Mouse (Mus musculus) kidney, embryonic 15.5 days (tissue): ENCODE data around the gene Ttll10. TPM values are rescaled to one million over a fixed set of nuclear protein-coding genes. Genes with fewer than 3 reads are reported as not detected.

ENCODE experiments used
- ATAC-seq: fragments of 200-750 bp; cut with Nextera tagmentation; replicated peaks from 2 replicates; pipeline ENCODE4 v1.8.0; 2017; ENCODE audit warnings: moderate TSS enrichment; ENCODE audit not compliant: low FRiP score
- H3K27ac ChIP-seq: fragments of 300-500 bp; sonication (generic); 2 replicates; pipeline ENCODE4 v1.5.1; 2015; ENCODE audit warnings: mild to moderate bottlenecking, inconsistent platforms
- H3K27me3 ChIP-seq: fragments of 300-500 bp; sonication (generic); 2 replicates; pipeline ENCODE4 v1.6.1; 2015; ENCODE audit warnings: inconsistent platforms
- H3K36me3 ChIP-seq: fragments of 300-500 bp; sonication (generic); 2 replicates; pipeline ENCODE4 v1.6.1; 2015; ENCODE audit warnings: inconsistent platforms
- H3K4me1 ChIP-seq: fragments of 300-500 bp; sonication (generic); 2 replicates; pipeline ENCODE4 v1.6.1; 2015; ENCODE audit warnings: inconsistent platforms
- H3K4me2 ChIP-seq: fragments of 300-500 bp; sonication (generic); 2 replicates; pipeline ENCODE4 v1.6.1; 2015; ENCODE audit warnings: moderate library complexity, mild to moderate bottlenecking, inconsistent platforms
- H3K4me3 ChIP-seq: fragments of 300-500 bp; sonication (generic); replicated peaks from 2 replicates; pipeline ENCODE4 v1.5.1; 2015; ENCODE audit warnings: mild to moderate bottlenecking, inconsistent platforms
- H3K9ac ChIP-seq: fragments of 300-500 bp; sonication (generic); 2 replicates; pipeline ENCODE4 v1.6.1; 2015; ENCODE audit warnings: mild to moderate bottlenecking, inconsistent platforms
- H3K9me3 ChIP-seq: fragments of 300-500 bp; sonication (generic); replicated peaks from 2 replicates; pipeline ENCODE4 v1.6.1; 2016; ENCODE audit warnings: inconsistent platforms
- WGBS: fragments of 180-500 bp; shearing (Covaris S2); methylation state at CpG from one replicate; pipeline ENCODE4 v1.1.7; 2015; ENCODE audit warnings: mixed read lengths; 5-methylcytosine and 5-hydroxymethylcytosine counted together
- polyA plus RNA-seq: library from polyadenylated mRNA; unstranded; fragments of >200 nt; fragmentation: Nextera tagmentation; extraction: Ambion mirVana; gene quantifications from 2 replicates; pipeline ENCODE4 v1.2.1, GENCODE M21; 2015

Gene Ttll10
- polyA plus RNA-seq, 1 experiment from 2014 or later: 7.8 TPM

GRCm38 (mm10) chr4:156063861-156064509 is 4.8 kb upstream of the Ttll10 start:
- ATAC-seq: no peak
- Histone ChIP-seq H3K9me3 (no peaks in the 10 kb centered on the region), H3K27me3 (no peaks in the 10 kb centered on the region), H3K27ac (peak overlapping the region; percentile 68), H3K4me3 (no peak overlapping the region), H3K9ac (0 out of 2 replicates have a peak overlapping the region, but pooled peaks have one; percentile 11), H3K36me3 (no peaks in the 10 kb centered on the region), H3K4me2 (no peak overlapping the region), H3K4me1 (peaks cover 27% of the 10 kb centered on the region)
- WGBS: 17% methylated on average over 4 of the region's 4 CpGs

- no peaks in the 10 kb centered on the region for H3K36me3 ChIP-seq
- peak overlapping the region; percentile 50 for H3K4me2 ChIP-seq
- ATAC-seq: peak; percentile 96
- peak overlapping the region; percentile 50 for H3K9ac ChIP-seq
- peak overlapping the region; percentile 37 for H3K4me3 ChIP-seq
- WGBS: 16% methylated on average over 10 of the region's 10 CpGs
- peak overlapping the region; percentile 93 for H3K27ac ChIP-seq
- H3K4me1 ChIP-seq: peaks cover 32% of the 10 kb centered on the region
- no peaks in the 10 kb centered on the region for H3K27me3 ChIP-seq
- no peaks in the 10 kb centered on the region for H3K9me3 ChIP-seq
Measured at GRCm38 (mm10) chr4:156059713-156060112, 499 bp upstream of the Ttll10 start.

GRCm38 (mm10) chr4:156058826-156059225 is 388 bp downstream of the Ttll10 start:
- Histone ChIP-seq H3K9ac (peak overlapping the region; percentile 50), H3K4me1 (peaks cover 28% of the 10 kb centered on the region), H3K4me3 (peak overlapping the region; percentile 37), H3K9me3 (no peaks in the 10 kb centered on the region), H3K4me2 (peak overlapping the region; percentile 50), H3K27ac (peak overlapping the region; percentile 93), H3K27me3 (no peaks in the 10 kb centered on the region), H3K36me3 (no peaks in the 10 kb centered on the region)
- no peak for ATAC-seq
- 66% methylated on average over 9 of the region's 9 CpGs for WGBS

- Histone ChIP-seq H3K27ac (peak overlapping the region; percentile 56), H3K4me3 (peak overlapping the region; percentile 37), H3K4me2 (peak overlapping the region; percentile 50), H3K27me3 (no peaks in the 10 kb centered on the region), H3K9ac (0 out of 2 replicates have a peak overlapping the region, but pooled peaks have one; percentile 4), H3K4me1 (peaks cover 25% of the 10 kb centered on the region), H3K36me3 (no peaks in the 10 kb centered on the region), H3K9me3 (no peaks in the 10 kb centered on the region)
- ATAC-seq: no peak
- whole genome bisulfite sequencing: 56% methylated on average over 10 of the region's 10 CpGs
Measured at GRCm38 (mm10) chr4:156057702-156058101, 1.5 kb downstream of the Ttll10 start.

GRCm38 (mm10) chr4:156055173-156055572 is 4.0 kb downstream of the Ttll10 start:
- Histone ChIP-seq H3K27me3 (no peaks in the 10 kb centered on the region), H3K4me2 (0 out of 2 replicates have a peak overlapping the region, but pooled peaks have one; percentile 6), H3K27ac (no peak overlapping the region), H3K4me3 (no peak overlapping the region), H3K9me3 (no peaks in the 10 kb centered on the region), H3K9ac (no peak overlapping the region), H3K4me1 (peaks cover 19% of the 10 kb centered on the region), H3K36me3 (no peaks in the 10 kb centered on the region)
- no peak for ATAC-seq
- WGBS: 91% methylated on average over 5 of the region's 5 CpGs

- H3K4me3 ChIP-seq: no peak overlapping the region
- ATAC-seq: no peak
- no peak overlapping the region for H3K4me2 ChIP-seq
- H3K27ac ChIP-seq: no peak overlapping the region
- H3K9me3 ChIP-seq: no peaks in the 10 kb centered on the region
- H3K9ac ChIP-seq: no peak overlapping the region
- H3K27me3 ChIP-seq: no peaks in the 10 kb centered on the region
- H3K4me1 ChIP-seq: peaks cover 16% of the 10 kb centered on the region
- WGBS: 92% methylated on average over 6 of the region's 6 CpGs
- H3K36me3 ChIP-seq: no peaks in the 10 kb centered on the region
Measured at GRCm38 (mm10) chr4:156054606-156055005, 4.6 kb downstream of the Ttll10 start.

GRCm38 (mm10) chr4:156054130-156054529 is 5.1 kb downstream of the Ttll10 start:
- no peak for ATAC-seq
- H3K4me1 ChIP-seq: peaks cover 16% of the 10 kb centered on the region
- H3K9ac ChIP-seq: no peak overlapping the region
- H3K4me3 ChIP-seq: no peak overlapping the region
- H3K36me3 ChIP-seq: no peaks in the 10 kb centered on the region
- H3K27me3 ChIP-seq: no peaks in the 10 kb centered on the region
- no peak overlapping the region for H3K27ac ChIP-seq
- WGBS: 79% methylated on average over 4 of the region's 4 CpGs
- no peaks in the 10 kb centered on the region for H3K9me3 ChIP-seq
- H3K4me2 ChIP-seq: no peak overlapping the region

- H3K27ac ChIP-seq: no peak overlapping the region
- no peak for ATAC-seq
- H3K9me3 ChIP-seq: no peaks in the 10 kb centered on the region
- 81% methylated on average over 4 of the region's 4 CpGs for WGBS
- peaks cover 16% of the 10 kb centered on the region for H3K4me1 ChIP-seq
- peaks cover 3% of the 10 kb centered on the region; the same call in 1 of the 2 replicates for H3K36me3 ChIP-seq
- H3K4me2 ChIP-seq: no peak overlapping the region
- H3K27me3 ChIP-seq: no peaks in the 10 kb centered on the region
- H3K4me3 ChIP-seq: no peak overlapping the region
- no peak overlapping the region for H3K9ac ChIP-seq
Measured at GRCm38 (mm10) chr4:156053113-156053512, 6.1 kb downstream of the Ttll10 start.

- no peak overlapping the region for H3K9ac ChIP-seq
- no peak overlapping the region for H3K27ac ChIP-seq
- no peak overlapping the region for H3K4me2 ChIP-seq
- H3K27me3 ChIP-seq: no peaks in the 10 kb centered on the region
- 76% methylated on average over 6 of the region's 6 CpGs for WGBS
- H3K36me3 ChIP-seq: peaks cover 9% of the 10 kb centered on the region; the same call in 1 of the 2 replicates
- H3K4me1 ChIP-seq: peaks cover 11% of the 10 kb centered on the region; the same call in 1 of the 2 replicates
- no peak overlapping the region for H3K4me3 ChIP-seq
- no peak for ATAC-seq
- H3K9me3 ChIP-seq: no peaks in the 10 kb centered on the region
Measured at GRCm38 (mm10) chr4:156050391-156050980, 8.7 kb downstream of the Ttll10 start.

- Histone ChIP-seq H3K9me3 (no peaks in the 10 kb centered on the region), H3K27ac (no peak overlapping the region), H3K27me3 (no peaks in the 10 kb centered on the region), H3K36me3 (peaks cover 9% of the 10 kb centered on the region; the same call in 1 of the 2 replicates), H3K4me2 (no peak overlapping the region), H3K4me3 (no peak overlapping the region), H3K4me1 (peaks cover 4% of the 10 kb centered on the region; the same call in 1 of the 2 replicates), H3K9ac (no peak overlapping the region)
- no peak for ATAC-seq
- 77% methylated on average over 3 of the region's 3 CpGs for WGBS
Measured at GRCm38 (mm10) chr4:156049779-156050178, 9.4 kb downstream of the Ttll10 start.

- ATAC-seq: 0 out of 2 replicates have a peak, but pooled peaks have one; percentile 15
- 59% methylated on average over 5 of the region's 5 CpGs for WGBS
Measured at GRCm38 (mm10) chr4:156044754-156045153, 14.5 kb downstream of the Ttll10 start.

GRCm38 (mm10) chr4:156034901-156035300 is 24.3 kb downstream of the Ttll10 start:
- Histone ChIP-seq H3K4me3 (peak overlapping the region; percentile 22), H3K27ac (no peak overlapping the region), H3K4me1 (peaks cover 49% of the 10 kb centered on the region), H3K36me3 (peaks cover 6% of the 10 kb centered on the region; the same call in 1 of the 2 replicates), H3K9me3 (no peaks in the 10 kb centered on the region), H3K4me2 (peak overlapping the region; percentile 55), H3K9ac (0 out of 2 replicates have a peak overlapping the region, but pooled peaks have one; percentile 10), H3K27me3 (peaks cover 23% of the 10 kb centered on the region)
- ATAC-seq: no peak
- 12% methylated on average over 25 of the region's 25 CpGs for WGBS

More at GRCm38 (mm10) chr4:156044754-156045153, 14.5 kb downstream of the Ttll10 start:
- Histone ChIP-seq H3K4me1 (no peaks in the 10 kb centered on the region), H3K27ac (no peak overlapping the region), H3K4me3 (no peak overlapping the region), H3K4me2 (no peak overlapping the region), H3K9me3 (no peaks in the 10 kb centered on the region), H3K9ac (no peak overlapping the region), H3K27me3 (no peaks in the 10 kb centered on the region), H3K36me3 (peaks cover 9% of the 10 kb centered on the region; the same call in 1 of the 2 replicates)
